Mouse (Mus musculus) erythroblast, adult 5-6 weeks (primary cell): ENCODE measurements around the gene Agpat4. TPM values are rescaled to one million over a fixed set of nuclear protein-coding genes. Genes with fewer than 3 reads are reported as not detected.

Source experiments
- ATAC-seq: replicated peaks from 2 replicates; pipeline ENCODE4 v1.8.0; 2016; ENCODE audit warnings: moderate number of reproducible peaks, mild to moderate bottlenecking, moderate TSS enrichment, inconsistent platforms; ENCODE audit not compliant: poor library complexity, low FRiP score, severe bottlenecking
- total RNA-seq, 2 experiments: library from RNA; stranded (forward) in 1 of 2; stranded (reverse) in 1 of 2; fragments of 150-400 nt in 1 of 2; fragments of 200-764, 138-1000 nt in 1 of 2; gene quantifications; 2 replicates each; pipeline versions ENCODE4 v1.2.3 to v1.2.4; 2015 to 2017; ENCODE audit warnings: low replicate concordance in 2 of 2

Gene Agpat4
- total RNA-seq (2015; ENCODE audit: low replicate concordance) (73.6 and 79.0 TPM in 2 replicates), total RNA-seq (2017; ENCODE audit: low replicate concordance) (99.3 and 133 TPM in 2 replicates)

- peak; percentile 67 for ATAC-seq
Observed at GRCm38 (mm10) chr17:12118561-12118925, at the start of gene Agpat4. Gene Agpat4, plus strand, starts transcription at chr17:12118704.

- no peak for ATAC-seq
Observed at GRCm38 (mm10) chr17:12076816-12077215, 41.7 kb upstream of the Agpat4 start.

- ATAC-seq: no peak
Observed at GRCm38 (mm10) chr17:12080656-12081495, 37.6 kb upstream of the Agpat4 start.

- no peak for ATAC-seq
Observed at GRCm38 (mm10) chr17:12082201-12082600, 36.3 kb upstream of the Agpat4 start.

GRCm38 (mm10) chr17:12090261-12090927 lies 28.1 kb upstream of the Agpat4 start:
- ATAC-seq: no peak

GRCm38 (mm10) chr17:12092901-12093564 lies 25.5 kb upstream of the Agpat4 start:
- ATAC-seq: no peak

- no peak for ATAC-seq
Observed at GRCm38 (mm10) chr17:12094016-12094415, 24.5 kb upstream of the Agpat4 start.

GRCm38 (mm10) chr17:12094827-12095590 lies 23.5 kb upstream of the Agpat4 start:
- ATAC-seq: no peak

- no peak for ATAC-seq
Observed at GRCm38 (mm10) chr17:12099415-12099814, 19.1 kb upstream of the Agpat4 start.

- no peak for ATAC-seq
Observed at GRCm38 (mm10) chr17:12102326-12102725, 16.2 kb upstream of the Agpat4 start.

GRCm38 (mm10) chr17:12103781-12104180 lies 14.7 kb upstream of the Agpat4 start:
- ATAC-seq: 0 out of 2 replicates have a peak, but pooled peaks have one; percentile 61

- ATAC-seq: peak; percentile 54
Observed at GRCm38 (mm10) chr17:12104245-12104644, 14.3 kb upstream of the Agpat4 start.

GRCm38 (mm10) chr17:12104690-12105089 lies 13.8 kb upstream of the Agpat4 start:
- peak; percentile 48 for ATAC-seq

GRCm38 (mm10) chr17:12106255-12106654 lies 12.2 kb upstream of the Agpat4 start:
- ATAC-seq: no peak

GRCm38 (mm10) chr17:12113626-12114025 lies 4.9 kb upstream of the Agpat4 start:
- ATAC-seq: no peak

GRCm38 (mm10) chr17:12115086-12115485 lies 3.4 kb upstream of the Agpat4 start:
- no peak for ATAC-seq

GRCm38 (mm10) chr17:12118131-12118530 lies 373 bp upstream of the Agpat4 start:
- no peak for ATAC-seq

GRCm38 (mm10) chr17:12118926-12119641 lies 580 bp downstream of the Agpat4 start:
- peak; percentile 83 for ATAC-seq

- peak; percentile 36; the same call in 1 of the 2 replicates for ATAC-seq
Observed at GRCm38 (mm10) chr17:12119675-12120074, 1.2 kb downstream of the Agpat4 start.
